Mouse (Mus musculus) layer of hippocampus, adult 8-10 months (tissue): ENCODE measurements at regions not wholly inside any gene's neighbourhood (a gene's known extent, or its start where the extent isn't known, plus 50 kb on each side); places are given as distances from the start of the nearest gene placed in this dataset.

ENCODE experiments used
- DNase-seq, 2 experiments: peaks; one replicate each; pipeline ENCODE4 v3.0.0; 2022; ENCODE audit warnings: low spot score in 2 of 2

DNA sequence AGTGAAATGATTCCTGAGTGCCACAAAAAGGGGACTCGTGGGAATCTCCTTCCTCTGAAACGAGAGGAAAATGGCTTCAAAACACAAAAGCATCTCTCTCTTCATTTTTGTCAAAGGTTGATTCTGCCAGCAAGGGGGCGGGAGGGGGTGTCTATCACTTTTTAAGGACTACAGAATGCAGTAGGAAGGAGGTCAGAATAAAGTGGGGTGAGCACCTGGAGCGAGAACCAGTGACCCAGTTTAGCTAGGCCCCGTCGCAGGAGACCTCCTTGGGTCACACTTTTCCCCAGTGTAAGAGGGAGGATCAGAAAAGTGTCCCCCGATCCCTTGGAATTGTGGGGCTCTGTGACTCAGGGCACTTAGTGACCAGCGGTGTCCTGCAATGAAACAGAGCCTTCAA, 133.1 kb downstream of the Tgfb2 start:
- DNase-seq: no peak

DNA sequence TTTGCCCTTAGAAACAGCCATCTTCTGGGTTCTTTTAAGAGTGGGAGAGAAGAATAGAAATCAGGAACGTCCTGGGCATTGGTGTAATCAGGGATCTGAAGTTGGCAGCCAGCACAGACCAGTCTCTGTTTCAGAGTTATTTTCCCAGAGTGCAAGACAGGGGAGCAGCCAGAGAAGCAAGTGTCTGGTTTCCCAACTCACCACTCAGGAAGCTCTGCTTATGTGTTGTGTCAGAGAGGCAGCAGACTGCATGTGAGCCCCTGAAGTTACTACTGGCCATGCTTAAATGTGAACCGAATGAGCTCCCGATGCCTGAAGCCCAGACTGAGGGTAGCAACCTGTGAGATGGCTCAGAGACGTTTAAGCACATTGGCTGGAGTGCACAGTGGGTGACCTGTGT, 133.7 kb downstream of the Tgfb2 start:
- DNase-seq: no peak

DNA sequence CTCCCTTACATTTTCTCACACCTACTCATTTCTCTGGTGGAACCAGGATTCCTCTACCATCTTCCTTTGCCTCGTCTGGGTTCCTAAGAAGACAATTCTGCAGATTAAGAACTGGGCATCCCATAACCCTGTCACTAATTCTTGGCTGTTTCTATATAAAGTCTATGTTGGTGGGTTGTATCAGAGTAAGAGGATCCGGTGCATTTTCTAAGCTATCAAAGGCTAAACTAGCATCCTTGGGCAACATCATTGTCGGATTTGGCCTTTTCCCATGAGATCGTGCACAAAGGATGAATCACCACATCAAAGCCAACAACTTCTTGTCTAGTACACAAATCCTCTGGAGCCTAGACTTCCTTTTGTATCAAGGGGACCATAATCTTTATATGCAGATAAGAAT, 137.3 kb downstream of the Tgfb2 start:
- no peak for DNase-seq

DNA sequence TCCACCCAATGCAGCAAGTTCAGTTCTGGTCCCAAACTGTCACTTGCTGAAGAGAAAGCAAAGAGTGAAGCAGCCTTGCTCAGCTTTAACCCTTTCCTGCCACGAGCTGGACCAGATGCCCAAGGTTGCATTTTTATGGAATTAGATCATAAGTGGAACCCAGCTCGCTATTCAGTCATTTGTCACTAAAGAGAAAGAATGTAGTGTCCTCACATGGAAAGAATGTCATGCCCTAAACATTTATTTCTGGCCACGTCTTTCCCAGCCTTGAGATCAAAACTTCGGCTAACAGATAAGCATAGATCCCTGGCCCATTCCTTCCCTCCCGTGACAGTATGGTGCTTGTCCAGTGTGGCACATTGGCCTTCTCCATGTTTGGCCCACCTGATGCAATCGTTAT, 137.7 kb downstream of the Tgfb2 start:
- DNase-seq: no peak

DNA sequence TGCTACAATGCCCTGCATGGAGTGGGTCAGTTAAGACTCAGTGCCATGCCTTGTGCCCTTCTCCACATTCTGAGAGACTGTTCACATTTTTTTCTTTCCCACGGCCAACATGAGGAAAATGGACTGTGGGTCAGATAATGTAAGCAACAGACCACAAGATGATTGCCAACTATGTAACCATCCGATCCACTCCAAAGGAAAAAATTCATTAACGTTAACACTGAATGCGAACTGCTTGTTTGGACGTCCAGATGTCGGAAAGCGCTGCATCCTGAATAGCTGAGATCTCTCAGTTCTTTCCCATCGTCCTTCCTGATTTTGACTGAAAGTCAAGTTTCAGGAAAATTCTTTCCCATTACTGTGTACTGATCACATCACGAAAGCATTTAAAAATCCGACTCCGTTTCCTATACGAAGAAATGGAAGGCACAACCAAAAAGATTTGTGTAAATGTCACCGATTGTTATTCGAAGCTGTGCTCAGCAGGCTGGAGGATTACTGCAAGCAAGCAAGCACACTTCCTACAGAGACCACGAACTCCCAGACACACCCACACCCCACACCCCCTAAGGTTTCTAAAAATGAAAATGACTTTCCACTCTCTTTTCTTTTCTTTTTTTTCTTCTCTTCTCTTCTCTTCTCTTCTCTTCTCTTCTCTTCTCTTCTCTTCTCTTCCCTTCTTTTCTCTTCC, 138.5 kb downstream of the Tgfb2 start:
- DNase-seq: no peak

DNA sequence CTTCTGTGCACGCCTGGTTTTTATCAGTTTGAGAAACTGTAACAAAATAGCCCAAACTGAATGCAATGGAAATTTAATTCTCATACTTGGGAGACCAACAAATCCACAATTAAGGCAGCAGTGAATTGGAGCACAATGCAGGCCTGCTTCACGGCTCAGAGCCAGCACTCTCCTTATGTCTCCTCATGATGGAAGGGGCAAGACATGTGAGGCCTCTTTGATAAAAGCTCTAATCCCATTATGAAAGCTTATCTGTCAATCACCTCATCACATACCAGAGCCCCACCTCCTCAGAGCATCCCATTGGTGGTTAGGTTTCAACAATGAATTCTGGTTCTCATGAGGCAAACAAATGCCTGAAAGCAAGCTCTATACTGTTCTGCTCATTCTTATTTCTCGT, 143.8 kb downstream of the Tgfb2 start:
- no peak for DNase-seq

DNA sequence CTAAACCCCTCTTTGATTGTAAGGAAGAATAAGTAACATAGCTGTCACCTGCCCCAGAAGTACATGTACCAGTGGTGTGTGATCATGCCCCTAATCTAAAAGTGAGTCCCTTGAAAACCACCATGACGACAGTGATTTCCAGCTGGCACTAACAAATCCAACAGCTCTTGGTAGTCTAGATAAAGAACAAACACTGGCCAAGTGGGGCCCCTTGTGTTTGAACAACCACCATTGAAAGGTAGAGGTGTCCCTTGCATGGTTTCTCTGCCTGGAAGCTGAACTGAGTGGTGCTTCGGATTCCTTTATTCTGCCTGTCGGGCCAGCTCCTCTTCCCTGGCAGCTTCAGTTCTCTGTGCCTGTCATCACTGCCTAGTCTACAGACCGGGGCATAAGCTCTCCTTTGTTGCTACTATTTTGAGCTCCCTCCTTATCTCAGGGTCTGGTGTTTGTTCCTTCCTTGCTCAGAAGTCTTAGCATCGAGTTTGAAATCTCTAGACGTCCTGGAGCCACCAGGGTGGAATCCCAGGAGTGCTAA, 150.3 kb downstream of the Tgfb2 start:
- DNase-seq: no peak

DNA sequence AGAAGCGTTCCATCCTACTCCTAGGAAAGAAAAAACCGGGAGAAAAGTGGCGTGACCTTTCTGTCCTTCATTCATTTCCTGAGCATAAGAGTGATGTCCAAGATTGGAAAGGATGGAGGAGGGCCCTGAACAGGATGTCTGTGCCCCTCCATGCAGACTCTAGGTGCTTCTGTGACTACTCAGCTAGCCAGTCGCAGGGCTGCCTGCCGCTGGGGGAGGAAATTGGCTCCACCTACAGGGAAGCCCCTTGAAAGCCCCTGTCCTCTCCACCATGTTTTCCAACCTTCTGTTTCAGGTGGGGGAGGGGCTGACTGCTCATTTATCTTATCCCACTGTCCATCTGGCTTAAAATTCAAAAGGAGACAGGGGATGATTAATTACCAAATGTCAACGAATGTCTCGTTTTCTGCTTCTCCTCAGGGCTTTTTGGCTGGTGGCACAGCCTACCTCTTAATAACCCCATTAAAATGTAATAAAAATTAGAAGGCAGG, 151.2 kb downstream of the Tgfb2 start:
- no peak for DNase-seq

DNA sequence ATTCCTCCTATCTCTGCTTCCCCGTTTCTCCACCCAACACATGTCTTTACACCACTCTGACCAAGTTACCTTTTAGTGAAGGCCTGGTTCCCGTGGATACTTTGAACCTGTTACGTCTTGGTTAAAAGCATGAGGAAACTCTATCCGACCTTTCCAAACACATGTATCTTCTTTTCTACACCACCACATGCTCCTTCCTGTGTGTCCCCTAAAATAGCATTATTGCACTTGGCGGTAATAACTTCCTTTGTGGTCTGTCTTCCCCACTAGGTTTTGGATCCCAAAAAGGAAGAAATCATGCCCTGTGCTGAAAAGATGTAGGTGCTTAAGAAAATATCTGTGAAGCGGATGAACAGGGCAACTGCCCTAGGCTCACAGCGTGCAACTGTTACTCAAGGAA, 153.1 kb downstream of the Tgfb2 start:
- DNase-seq: no peak

DNA sequence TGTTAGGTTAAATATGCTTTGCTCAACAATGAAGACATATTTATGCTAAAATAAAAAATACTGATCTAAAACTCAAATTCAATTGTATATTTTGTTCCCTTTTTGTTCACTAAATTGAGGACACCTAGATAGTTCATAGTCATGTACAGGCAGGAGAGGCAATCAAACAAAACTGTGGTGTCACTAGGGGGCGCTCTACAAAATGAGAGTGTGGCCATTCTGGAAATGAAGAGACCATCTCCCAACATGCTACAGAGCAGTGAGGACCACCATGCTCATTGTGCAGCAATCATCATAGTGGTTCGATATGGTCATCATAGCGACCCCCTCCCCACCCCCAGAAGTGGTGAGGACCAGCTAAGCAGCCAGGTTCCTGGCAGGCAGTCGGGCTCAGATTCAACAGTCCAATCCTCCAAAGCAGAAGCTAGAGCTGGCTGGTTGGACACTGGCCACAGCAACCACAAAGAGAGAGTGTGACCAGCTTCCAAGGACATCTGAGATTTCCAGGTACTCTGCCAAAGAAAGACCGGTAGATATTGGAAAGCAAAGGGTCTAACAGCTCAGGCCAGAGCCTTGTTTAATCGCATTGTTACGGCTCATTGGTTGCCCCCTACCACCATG, 155.4 kb downstream of the Tgfb2 start:
- DNase-seq: no peak

DNA sequence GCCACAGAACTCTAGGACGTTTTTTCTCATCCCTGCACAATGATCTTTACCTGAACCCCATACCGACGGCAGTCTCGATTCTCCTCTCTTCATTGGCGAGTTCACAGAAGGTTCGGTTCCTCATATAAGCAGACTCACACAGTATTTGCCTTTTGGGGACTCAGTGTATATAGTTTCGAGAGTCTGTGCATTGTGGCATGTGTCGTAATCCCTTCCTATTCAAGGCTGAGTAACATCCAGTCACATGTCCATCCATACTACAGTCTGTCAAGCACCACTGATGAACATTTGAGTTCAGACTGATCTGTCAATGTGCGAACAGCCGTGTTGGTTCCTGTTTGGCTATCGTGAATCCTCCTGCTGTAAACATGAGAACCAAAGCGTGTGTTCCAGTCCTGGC, 156.6 kb downstream of the Tgfb2 start:
- DNase-seq: no peak

DNA sequence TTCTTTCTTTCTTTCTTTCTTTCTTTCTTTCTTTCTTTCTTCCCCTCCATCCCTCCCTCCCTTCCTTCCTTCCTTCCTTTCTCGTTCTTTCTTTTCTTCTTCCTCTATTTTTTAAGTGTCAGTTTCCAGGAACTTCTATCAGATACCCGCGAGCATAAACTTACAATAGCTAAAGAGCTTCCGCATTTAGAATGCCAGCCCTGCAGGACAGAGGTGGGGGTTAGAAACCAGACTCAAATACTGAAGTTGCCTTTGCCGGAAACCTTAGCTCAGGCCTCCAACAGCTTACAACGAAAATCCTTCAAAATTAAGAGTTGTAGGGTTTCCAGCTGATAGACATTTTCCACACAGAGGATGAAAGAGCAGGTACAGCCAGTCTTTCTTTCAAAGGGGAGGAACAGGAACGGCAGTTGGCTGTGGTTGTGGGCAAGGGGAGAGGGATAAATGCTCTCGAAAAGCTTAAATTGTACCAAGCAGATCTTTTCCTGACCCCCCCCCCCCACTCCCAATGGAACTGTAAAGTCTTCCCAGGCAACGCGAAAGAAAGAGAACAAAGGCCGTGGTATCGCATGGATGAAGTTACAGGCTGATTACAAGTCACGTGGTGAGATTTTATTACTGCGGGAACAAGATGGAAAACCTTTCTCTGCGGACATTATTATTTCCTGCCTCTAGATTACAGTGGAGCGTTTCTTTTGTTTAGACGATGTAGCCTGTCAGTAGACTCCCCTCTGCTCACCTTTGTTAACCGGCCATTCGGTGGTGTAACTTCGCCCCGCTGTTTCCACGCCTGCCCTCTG, 159.2 kb downstream of the Tgfb2 start:
- no peak for DNase-seq

DNA sequence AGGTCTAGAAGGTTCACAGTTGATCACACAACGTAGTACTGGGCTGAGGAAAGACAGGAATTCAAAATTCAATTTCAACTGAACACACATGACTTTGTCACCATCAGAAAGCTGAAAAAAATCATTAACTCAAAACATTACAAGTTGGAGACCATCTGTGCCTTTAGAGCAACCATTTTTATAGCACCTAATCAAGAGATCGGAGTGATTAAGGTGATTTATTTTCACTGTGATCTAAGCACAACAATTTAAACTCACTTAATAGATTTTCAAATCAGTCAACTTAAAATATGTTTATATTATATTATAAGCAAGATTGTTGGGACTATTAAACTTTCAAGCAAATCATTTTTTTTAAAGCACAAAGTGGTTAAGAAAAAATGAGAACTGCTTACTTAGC, 165.7 kb downstream of the Tgfb2 start:
- DNase-seq: no peak

DNA sequence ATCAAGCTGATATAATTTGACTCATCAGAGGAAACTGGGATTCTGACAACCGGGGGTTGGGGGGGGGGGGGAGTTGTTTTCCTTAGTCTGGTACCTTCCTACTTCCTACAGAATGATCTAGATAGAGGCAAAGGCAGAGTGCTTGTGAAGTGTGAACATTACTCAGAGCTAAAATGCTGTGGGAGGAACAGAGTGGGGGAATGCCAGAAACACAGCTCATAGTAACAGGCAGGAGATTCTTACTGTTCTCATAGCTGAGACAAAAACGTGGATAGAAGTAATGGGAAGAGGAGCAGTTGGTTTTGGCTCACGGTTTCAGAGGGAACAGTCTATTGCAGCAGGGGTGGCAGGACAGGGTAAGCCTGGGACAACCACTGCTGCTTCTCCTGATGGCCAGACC, 167.6 kb downstream of the Tgfb2 start:
- no peak for DNase-seq

DNA sequence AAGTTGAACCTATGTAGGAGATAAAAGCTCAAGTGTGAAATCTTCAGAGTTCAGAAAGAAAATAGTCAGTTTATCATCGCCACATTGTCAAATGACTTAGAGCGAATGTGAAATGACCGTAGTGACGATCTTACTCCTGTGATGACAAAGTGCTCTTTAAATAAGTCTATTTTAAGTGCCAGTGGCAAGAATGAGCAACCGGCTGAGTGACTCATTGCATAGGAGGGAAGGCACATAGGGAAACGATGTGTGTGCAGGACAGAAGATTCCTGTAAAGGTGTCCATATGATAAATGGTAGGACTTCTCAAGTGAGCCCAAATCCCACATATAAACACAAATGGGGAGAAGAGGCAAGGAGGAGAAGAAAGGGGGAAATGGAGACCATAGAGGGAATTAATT, 189.8 kb downstream of the Tgfb2 start:
- no peak for DNase-seq

DNA sequence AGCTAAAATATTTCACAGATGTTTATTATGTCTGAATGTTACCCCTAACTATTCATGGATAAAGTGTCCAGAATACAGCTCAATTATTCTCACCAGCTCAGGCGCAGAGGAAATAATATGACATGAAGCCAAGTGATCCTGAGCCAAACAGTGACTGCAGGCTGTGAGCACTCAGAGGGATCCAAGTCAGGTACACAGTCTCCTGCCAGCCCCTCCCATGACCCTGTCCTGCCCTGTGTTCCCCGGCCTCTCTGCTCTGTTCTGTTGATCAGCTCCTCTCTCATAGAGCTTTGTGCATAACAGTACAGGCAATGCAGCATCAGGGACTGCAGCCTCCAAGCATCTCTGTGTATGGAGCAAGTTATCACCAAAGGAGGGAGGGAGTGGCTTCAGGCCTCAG, 190.7 kb downstream of the Tgfb2 start:
- DNase-seq: no peak

DNA sequence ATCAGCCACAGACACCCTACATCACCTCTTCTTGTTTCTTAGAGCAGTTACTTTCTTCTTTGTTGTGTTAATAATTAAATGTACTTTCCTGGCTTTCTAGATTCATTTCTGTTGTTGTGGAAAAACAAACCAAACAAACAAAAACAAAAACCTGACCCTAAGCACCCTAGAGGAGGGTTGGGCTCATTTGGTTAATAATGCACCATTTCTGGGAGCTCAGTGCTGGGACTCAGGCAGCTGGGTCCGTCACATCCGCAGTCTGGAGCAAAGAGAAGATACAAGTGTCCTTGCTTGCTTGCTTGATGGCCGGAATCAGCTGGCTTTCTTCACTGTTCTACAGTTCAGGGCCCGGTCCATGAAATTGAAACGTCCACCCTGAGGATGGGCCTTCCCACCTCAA, 191.9 kb downstream of the Tgfb2 start:
- no peak for DNase-seq

DNA sequence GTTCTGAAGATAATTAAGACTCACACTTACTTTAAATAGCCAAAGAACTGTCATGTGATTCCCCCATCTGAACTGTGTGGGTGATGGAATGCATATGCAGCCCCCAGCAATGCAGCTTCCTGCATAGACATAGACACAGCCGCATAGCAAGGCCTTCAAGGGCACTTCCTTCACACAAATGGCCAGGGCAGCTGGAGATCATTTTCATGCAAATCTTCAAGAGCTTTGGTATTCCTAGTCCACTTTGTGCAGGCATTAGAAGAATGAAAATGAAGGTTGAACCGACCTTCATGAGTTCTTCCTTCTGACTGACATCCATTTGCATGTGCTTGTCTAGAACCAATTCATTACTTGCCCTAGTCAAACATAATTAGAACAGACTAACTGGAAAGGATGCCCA, 195.3 kb downstream of the Tgfb2 start:
- no peak for DNase-seq

DNA sequence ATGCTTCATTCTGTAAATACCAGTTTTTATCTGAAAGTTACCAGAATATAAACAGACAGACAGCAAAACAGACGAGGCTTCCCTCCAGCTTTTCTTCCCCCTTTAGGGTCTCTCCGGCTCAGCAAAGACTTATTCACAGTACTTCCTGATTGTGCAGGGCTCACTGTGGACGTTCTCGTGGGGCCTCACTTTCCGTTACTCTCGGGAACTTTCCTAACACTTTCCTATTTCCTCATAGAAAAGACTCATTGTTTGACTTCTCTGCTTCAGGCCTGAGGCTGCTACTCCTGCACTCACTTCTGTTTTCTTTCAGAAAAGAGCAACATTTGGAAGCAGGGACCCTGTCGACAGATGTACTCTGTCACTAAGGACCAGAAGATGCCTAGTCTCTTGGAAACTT, 197.4 kb downstream of the Tgfb2 start:
- DNase-seq: no peak

DNA sequence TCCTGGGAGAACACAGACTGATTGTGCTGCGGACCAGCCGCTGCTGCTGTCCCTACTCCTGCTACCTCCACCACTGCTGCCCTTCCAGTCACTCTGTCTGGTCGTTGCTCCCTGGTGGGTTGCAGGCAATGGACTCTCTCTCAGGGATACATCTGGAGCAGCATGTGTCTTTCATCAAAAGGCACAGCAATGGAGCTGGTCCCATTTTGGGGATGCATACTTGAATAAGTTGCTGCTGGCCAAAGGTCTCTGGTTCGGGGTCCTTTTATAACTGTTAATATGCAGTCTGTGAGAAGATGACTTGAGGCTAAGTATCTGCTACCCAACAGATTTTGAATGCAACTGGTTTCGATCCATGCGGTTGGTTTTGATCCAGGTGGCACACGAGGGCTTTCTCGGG, 197.8 kb downstream of the Tgfb2 start:
- no peak for DNase-seq

DNA sequence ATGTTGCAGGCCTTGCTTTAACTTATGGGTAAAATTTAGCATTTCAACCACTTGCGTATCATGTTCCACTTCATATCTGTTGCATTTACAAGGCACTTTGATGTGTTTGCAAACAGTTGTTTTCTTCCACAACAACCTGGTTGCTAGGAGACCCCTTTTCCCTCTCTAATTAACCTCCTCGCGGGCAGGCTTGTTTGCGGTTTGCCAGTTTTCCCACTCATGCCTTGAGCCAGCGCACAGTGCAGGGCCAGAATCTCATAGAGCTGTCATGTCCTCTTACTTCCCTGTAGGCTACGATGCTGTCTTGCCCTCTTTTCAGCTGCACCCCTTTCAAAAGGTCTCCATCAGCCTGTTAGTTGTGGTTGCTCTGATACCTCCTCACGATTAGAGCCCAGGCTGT, 199.3 kb downstream of the Tgfb2 start:
- DNase-seq: no peak

DNA sequence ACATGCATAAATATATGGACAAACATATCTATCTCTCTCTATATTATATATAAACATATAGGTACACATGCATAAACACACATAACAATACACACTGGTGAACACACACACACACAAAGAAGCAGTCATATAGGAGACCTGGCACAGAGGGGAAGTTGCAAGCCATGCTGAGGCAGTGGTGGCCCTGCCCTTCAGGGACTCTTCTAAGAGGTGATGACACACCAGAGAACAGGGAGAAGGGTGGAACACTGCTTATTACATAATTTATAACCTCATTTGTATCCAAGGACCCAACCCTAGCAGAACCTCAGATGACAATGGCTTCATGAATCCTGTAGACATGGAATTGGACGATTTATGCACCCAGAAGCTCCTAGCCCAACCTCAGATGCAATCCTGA, 199.9 kb downstream of the Tgfb2 start:
- no peak for DNase-seq
